Mouse (Mus musculus) thymus, adult 2 months (tissue): Measurements from ENCODE around the gene Tspyl2.

ENCODE experiments used
- CTCF ChIP-seq: fragments of 200-500 bp; IDR thresholded peaks from 2 replicates; pipeline ENCODE4 v1.5.1; 2012; ENCODE audit warnings: mild to moderate bottlenecking, control low read depth, low read length, moderate library complexity, borderline replicate concordance; ENCODE audit not compliant: control insufficient read depth, poor library complexity, insufficient read depth; ENCODE audit errors: extremely low read depth
- POLR2A ChIP-seq: fragments of 200-500 bp; IDR thresholded peaks from 2 replicates; pipeline ENCODE4 v1.6.1; 2012; ENCODE audit warnings: mild to moderate bottlenecking, low read length, control low read depth, moderate library complexity; ENCODE audit not compliant: control insufficient read depth, poor library complexity, insufficient read depth; ENCODE audit errors: extremely low read depth

DNA sequence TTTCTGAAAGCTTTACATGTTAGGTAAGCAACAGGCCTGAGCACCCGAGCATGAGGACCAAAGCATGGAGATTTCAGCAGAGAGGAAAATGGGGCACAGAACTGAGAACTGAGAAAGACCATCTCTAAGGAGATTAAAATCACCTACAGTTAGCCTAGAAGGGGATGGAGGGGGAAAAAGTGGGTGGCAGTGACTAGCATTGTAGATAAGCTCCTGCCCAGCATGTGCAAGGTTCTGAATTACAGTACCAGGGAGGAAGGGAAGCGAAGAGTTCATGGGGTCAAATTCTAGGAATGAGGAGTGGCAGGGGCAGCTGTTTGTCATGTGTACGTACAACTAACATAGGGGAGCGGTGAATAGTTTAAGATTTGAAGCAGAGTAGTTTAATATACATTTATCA lies 21.7 kb downstream of the Tspyl2 start:
- TF ChIP-seq POLR2A (no peak), CTCF (no peak)
